Mouse (Mus musculus) stomach, embryonic 15.5 days (tissue): ENCODE measurements at regions not wholly inside any gene's neighbourhood (a gene's known extent, or its start where the extent isn't known, plus 50 kb on each side); places are given as distances from the start of the nearest gene placed in this dataset.

Experiments
- ATAC-seq: fragments of 200-750 bp; cut with Nextera tagmentation; 2 replicates; pipeline ENCODE4 v1.8.0; 2017; ENCODE audit warnings: low read depth, moderate number of reproducible peaks, moderate TSS enrichment; ENCODE audit not compliant: insufficient read depth, low FRiP score
- H3K27ac ChIP-seq: fragments of 300-500 bp; sonication (generic); 2 replicates; pipeline ENCODE4 v1.5.1; 2015; ENCODE audit warnings: mild to moderate bottlenecking, inconsistent platforms
- H3K27me3 ChIP-seq: fragments of 300-500 bp; sonication (generic); replicated peaks from 2 replicates; pipeline ENCODE4 v1.6.1; 2015; ENCODE audit warnings: inconsistent platforms
- H3K36me3 ChIP-seq: fragments of 300-500 bp; sonication (generic); 2 replicates; pipeline ENCODE4 v1.6.1; 2015; ENCODE audit warnings: inconsistent platforms
- H3K4me1 ChIP-seq: fragments of 300-500 bp; sonication (generic); 2 replicates; pipeline ENCODE4 v1.6.1; 2015; ENCODE audit warnings: inconsistent platforms
- H3K4me2 ChIP-seq: fragments of 300-500 bp; sonication (generic); 2 replicates; pipeline ENCODE4 v1.6.1; 2015; ENCODE audit warnings: mild to moderate bottlenecking, inconsistent platforms
- H3K4me3 ChIP-seq: fragments of 300-500 bp; sonication (generic); replicated peaks from 2 replicates; pipeline ENCODE4 v1.5.1; 2015; ENCODE audit warnings: inconsistent platforms
- H3K9ac ChIP-seq: fragments of 300-500 bp; sonication (generic); 2 replicates; pipeline ENCODE4 v1.6.1; 2015; ENCODE audit warnings: inconsistent platforms
- H3K9me3 ChIP-seq: fragments of 300-500 bp; sonication (generic); 2 replicates; pipeline ENCODE4 v1.6.1; 2016; ENCODE audit warnings: inconsistent platforms
- WGBS: fragments of 180-500 bp; shearing (Covaris S2); methylation state at CpG from one replicate; pipeline ENCODE4 v1.1.7; 2015; 5-methylcytosine and 5-hydroxymethylcytosine counted together

GRCm38 (mm10) chr6:81758876-81759275 lies 164.6 kb upstream of the Gcfc2 start:
- WGBS = 76% methylated on average over 5 of the region's 5 CpGs
- ATAC-seq = no peak
- H3K27ac ChIP-seq = no peak overlapping the region
- H3K4me3 ChIP-seq = no peak overlapping the region
- H3K4me1 ChIP-seq = no peaks in the 10 kb centered on the region
- no peaks in the 10 kb centered on the region for H3K9me3 ChIP-seq
- H3K4me2 ChIP-seq = no peak overlapping the region
- no peak overlapping the region for H3K9ac ChIP-seq
- H3K36me3 ChIP-seq = no peaks in the 10 kb centered on the region
- no peaks in the 10 kb centered on the region for H3K27me3 ChIP-seq

DNA sequence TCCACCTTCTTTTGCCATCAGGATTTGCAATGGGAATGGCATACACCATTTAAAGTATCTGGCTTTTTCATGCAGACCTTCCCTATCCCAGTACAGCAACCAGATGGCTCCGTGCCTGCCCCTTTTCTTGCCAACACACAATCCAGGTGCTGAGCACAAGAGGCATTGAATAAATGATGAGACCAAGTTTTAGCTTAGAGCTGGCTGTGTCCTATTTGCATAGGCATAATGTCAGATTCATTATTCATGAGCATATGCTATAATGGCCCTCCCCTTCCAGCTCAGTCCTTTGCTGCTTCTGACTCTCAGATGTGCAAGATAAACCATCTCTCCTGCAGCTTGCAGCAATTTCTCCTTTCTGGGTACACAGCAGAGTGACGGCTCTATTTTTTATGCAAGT lies 163.3 kb upstream of the Gcfc2 start:
- no peaks in the 10 kb centered on the region for H3K4me1 ChIP-seq
- H3K9me3 ChIP-seq = no peaks in the 10 kb centered on the region
- H3K4me2 ChIP-seq = no peak overlapping the region
- no peak overlapping the region for H3K4me3 ChIP-seq
- H3K27ac ChIP-seq = no peak overlapping the region
- ATAC-seq = no peak
- H3K9ac ChIP-seq = no peak overlapping the region
- no peaks in the 10 kb centered on the region for H3K36me3 ChIP-seq
- WGBS = 78% methylated on average over 2 of the region's 2 CpGs
- H3K27me3 ChIP-seq = no peaks in the 10 kb centered on the region

GRCm38 (mm10) chr6:81765831-81766230 lies 157.6 kb upstream of the Gcfc2 start:
- Histone ChIP-seq H3K9me3 (no peaks in the 10 kb centered on the region), H3K27me3 (no peaks in the 10 kb centered on the region), H3K4me3 (no peak overlapping the region), H3K9ac (no peak overlapping the region), H3K36me3 (no peaks in the 10 kb centered on the region), H3K27ac (no peak overlapping the region), H3K4me2 (no peak overlapping the region), H3K4me1 (no peaks in the 10 kb centered on the region)
- WGBS = 84% methylated on average over 7 of the region's 7 CpGs
- no peak for ATAC-seq

DNA sequence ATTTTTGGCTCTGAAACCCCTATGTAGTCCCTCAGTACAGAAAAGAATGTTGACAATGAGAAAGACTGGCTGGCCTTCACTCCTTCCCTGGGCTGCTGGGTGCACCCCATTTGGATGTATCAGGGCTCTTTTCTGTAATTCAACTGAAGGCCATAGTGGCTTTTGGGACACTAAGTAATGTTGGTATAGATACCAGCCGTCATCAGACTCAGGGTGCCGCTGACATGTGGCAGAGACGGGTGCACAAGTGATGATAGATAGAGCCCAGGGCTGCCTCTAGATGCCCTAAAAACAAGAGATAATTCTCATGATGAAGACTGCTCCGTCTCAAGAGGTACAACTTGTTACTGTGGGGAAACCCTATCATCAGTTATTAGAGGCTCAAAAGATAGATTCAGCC lies 156.7 kb upstream of the Gcfc2 start:
- Histone ChIP-seq H3K4me1 (no peaks in the 10 kb centered on the region), H3K9ac (no peak overlapping the region), H3K27ac (no peak overlapping the region), H3K27me3 (no peaks in the 10 kb centered on the region), H3K9me3 (no peaks in the 10 kb centered on the region), H3K4me3 (no peak overlapping the region), H3K4me2 (no peak overlapping the region), H3K36me3 (no peaks in the 10 kb centered on the region)
- ATAC-seq = no peak
- 84% methylated on average over 4 of the region's 4 CpGs for WGBS

- no peak for ATAC-seq
- H3K9me3 ChIP-seq = no peaks in the 10 kb centered on the region
- H3K36me3 ChIP-seq = no peaks in the 10 kb centered on the region
- H3K4me3 ChIP-seq = no peak overlapping the region
- H3K4me1 ChIP-seq = no peaks in the 10 kb centered on the region
- WGBS = 42% methylated on average over 5 of the region's 5 CpGs
- no peak overlapping the region for H3K4me2 ChIP-seq
- H3K27me3 ChIP-seq = no peaks in the 10 kb centered on the region
- H3K27ac ChIP-seq = no peak overlapping the region
- no peak overlapping the region for H3K9ac ChIP-seq
These were observed 154.6 kb upstream of the Gcfc2 start for GRCm38 (mm10) chr6:81768669-81769537.

DNA sequence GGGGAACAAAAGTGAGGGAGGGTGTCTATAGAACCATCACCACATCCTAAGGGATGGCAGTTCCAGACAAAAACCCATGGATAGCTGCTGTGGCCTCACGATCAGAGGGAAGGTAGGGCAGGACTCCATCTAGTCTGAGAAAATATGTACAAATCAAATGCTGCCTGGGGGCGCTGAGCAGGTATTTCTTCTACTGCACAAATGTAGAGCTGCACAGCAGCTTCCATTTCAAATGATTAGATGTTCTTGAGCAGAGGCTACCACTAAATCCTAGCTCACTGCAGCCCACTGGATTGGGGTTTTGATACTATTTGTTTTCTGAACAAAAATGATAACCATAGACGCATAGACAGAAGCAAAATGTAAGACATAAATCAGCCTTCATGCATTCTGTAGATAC lies 153.2 kb upstream of the Gcfc2 start:
- Histone ChIP-seq H3K36me3 (no peaks in the 10 kb centered on the region), H3K4me1 (no peaks in the 10 kb centered on the region), H3K27me3 (no peaks in the 10 kb centered on the region), H3K4me2 (no peak overlapping the region), H3K4me3 (no peak overlapping the region), H3K27ac (no peak overlapping the region), H3K9ac (no peak overlapping the region), H3K9me3 (no peaks in the 10 kb centered on the region)
- ATAC-seq = no peak
- 80% methylated on average over 3 of the region's 3 CpGs for WGBS

DNA sequence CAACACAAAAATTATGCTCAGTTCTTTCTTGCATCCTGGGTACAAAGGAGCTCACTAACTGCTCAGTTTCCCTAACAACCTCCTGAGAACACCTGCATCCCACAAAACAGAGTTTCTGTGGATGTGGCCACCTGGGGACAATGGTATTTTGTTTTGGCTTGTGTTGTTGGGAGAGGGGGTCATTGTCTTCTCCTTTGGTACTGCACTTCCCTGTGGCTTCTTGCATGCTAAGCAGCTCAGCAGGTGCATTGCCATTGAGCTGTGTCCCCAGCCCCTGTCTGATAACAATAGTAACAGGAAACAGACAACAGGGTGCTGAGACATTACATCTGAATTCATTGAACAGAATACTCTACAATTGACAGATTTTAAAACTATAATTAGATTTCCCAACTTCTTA lies 151.6 kb upstream of the Gcfc2 start:
- Histone ChIP-seq H3K9me3 (no peaks in the 10 kb centered on the region), H3K36me3 (no peaks in the 10 kb centered on the region), H3K4me1 (no peaks in the 10 kb centered on the region), H3K4me3 (no peak overlapping the region), H3K4me2 (no peak overlapping the region), H3K9ac (no peak overlapping the region), H3K27me3 (no peaks in the 10 kb centered on the region), H3K27ac (no peak overlapping the region)
- ATAC-seq = no peak

DNA sequence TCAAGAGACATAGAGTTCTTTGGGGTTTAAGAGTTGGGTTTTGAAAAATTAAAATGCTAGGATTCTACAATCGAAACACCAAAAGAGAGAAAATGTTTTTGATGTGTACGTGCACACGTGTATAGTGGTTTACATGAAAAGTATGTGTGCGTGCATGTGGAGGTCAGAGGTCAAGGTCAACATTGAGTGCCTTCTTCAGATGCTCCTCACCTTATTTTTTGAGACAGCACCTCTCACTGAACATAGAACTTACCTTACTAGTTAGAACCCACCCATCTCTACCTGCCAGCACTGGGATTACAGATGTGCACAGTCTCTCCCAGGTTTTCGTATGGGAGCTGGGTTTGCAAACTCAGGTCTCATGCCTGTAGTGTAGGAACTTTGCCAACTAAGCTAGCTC lies 141.3 kb upstream of the Gcfc2 start:
- Histone ChIP-seq H3K4me1 (no peaks in the 10 kb centered on the region), H3K4me2 (no peak overlapping the region), H3K36me3 (no peaks in the 10 kb centered on the region), H3K27ac (no peak overlapping the region), H3K4me3 (no peak overlapping the region), H3K27me3 (no peaks in the 10 kb centered on the region), H3K9me3 (no peaks in the 10 kb centered on the region), H3K9ac (no peak overlapping the region)
- no peak for ATAC-seq
- 86% methylated on average over 5 of the region's 5 CpGs for WGBS

DNA sequence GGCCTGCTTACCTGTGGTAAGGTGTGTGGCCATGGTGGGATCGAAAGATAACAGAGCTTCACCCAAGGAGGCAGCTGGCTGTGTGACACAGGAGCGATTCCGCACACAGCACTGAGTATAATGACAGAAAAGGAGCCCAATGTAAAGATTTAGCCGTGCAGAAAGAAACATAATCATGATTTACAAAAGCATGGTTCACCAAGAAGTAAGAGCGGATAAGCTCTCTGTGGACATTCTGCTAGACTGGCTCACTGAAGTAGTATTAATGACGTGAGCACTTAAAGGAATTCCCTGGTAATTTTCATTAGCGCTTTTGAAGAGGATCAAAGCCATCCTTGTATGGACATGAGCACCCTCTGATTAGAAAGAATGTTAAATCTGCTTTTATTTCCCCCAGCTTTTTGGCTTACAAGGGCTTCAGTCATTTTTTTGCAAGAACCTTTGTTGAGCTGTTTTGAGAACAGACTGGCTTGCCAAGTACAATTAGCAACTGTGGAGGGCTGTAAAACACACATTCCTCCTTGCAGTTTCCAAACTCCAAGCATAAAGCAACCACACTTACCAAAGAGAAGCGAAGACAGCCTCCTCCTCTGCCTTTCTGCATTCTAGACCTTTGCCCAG lies 140.5 kb upstream of the Gcfc2 start:
- no peaks in the 10 kb centered on the region for H3K4me1 ChIP-seq
- no peaks in the 10 kb centered on the region for H3K9me3 ChIP-seq
- no peak overlapping the region for H3K4me3 ChIP-seq
- ATAC-seq = no peak
- H3K36me3 ChIP-seq = no peaks in the 10 kb centered on the region
- WGBS = 77% methylated on average over 8 of the region's 8 CpGs
- H3K9ac ChIP-seq = no peak overlapping the region
- no peak overlapping the region for H3K4me2 ChIP-seq
- H3K27ac ChIP-seq = no peak overlapping the region
- H3K27me3 ChIP-seq = no peaks in the 10 kb centered on the region

DNA sequence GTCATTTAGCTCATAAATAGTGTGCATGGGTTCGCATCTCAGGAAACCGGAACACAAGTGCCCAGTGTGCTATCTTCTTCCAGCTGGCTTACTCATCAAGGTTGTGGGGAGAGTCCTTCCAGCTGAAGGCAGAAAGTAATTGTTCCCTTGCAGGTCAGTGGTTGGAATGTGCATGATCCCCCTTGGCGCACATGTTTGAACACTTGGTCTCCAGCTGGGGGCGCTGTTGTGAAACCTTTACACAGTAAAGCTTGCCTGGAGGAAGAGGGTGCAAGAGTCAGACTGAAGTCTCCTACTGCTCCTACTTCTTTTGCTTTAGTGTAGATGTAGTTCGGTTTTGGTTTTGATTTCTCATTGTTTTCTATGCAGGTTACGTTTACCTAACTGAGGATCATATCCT lies 128.2 kb upstream of the Gcfc2 start:
- WGBS = 73% methylated on average over 6 of the region's 6 CpGs
- no peak overlapping the region for H3K9ac ChIP-seq
- no peaks in the 10 kb centered on the region for H3K4me1 ChIP-seq
- H3K27ac ChIP-seq = no peak overlapping the region
- H3K9me3 ChIP-seq = no peaks in the 10 kb centered on the region
- no peak overlapping the region for H3K4me3 ChIP-seq
- ATAC-seq = no peak
- no peaks in the 10 kb centered on the region for H3K36me3 ChIP-seq
- H3K27me3 ChIP-seq = no peaks in the 10 kb centered on the region
- no peak overlapping the region for H3K4me2 ChIP-seq

GRCm38 (mm10) chr6:81800822-81801221 lies 122.6 kb upstream of the Gcfc2 start:
- Histone ChIP-seq H3K9ac (no peak overlapping the region), H3K9me3 (no peaks in the 10 kb centered on the region), H3K27me3 (no peaks in the 10 kb centered on the region), H3K4me3 (no peak overlapping the region), H3K4me1 (no peaks in the 10 kb centered on the region), H3K36me3 (no peaks in the 10 kb centered on the region), H3K4me2 (no peak overlapping the region), H3K27ac (no peak overlapping the region)
- WGBS = 91% methylated on average over 3 of the region's 3 CpGs
- ATAC-seq = no peak

DNA sequence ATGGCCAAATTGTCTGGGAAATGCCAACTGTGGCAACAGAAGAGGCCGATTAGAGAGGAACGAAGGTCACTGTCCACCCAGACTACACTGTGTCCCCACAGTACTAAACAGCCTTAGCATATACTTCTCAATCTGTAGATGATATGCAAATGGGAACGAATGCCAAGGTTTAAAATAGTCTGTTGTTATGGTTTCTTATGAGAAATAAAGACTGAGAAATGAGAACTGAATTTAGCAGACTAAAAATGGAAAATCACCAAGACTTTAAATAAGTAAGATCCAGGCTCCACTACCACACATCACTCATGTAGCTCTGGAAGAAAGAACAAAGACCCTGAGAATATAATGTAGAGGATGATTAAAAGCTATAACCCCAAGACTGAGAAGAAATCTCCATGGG lies 121.7 kb upstream of the Gcfc2 start:
- ATAC-seq = no peak
- Histone ChIP-seq H3K27me3 (no peaks in the 10 kb centered on the region), H3K9me3 (no peaks in the 10 kb centered on the region), H3K4me1 (no peaks in the 10 kb centered on the region), H3K27ac (no peak overlapping the region), H3K4me2 (no peak overlapping the region), H3K4me3 (no peak overlapping the region), H3K36me3 (no peaks in the 10 kb centered on the region), H3K9ac (no peak overlapping the region)
- WGBS = 87% methylated on average over 3 of the region's 3 CpGs
